In the genomic region with DNA sequence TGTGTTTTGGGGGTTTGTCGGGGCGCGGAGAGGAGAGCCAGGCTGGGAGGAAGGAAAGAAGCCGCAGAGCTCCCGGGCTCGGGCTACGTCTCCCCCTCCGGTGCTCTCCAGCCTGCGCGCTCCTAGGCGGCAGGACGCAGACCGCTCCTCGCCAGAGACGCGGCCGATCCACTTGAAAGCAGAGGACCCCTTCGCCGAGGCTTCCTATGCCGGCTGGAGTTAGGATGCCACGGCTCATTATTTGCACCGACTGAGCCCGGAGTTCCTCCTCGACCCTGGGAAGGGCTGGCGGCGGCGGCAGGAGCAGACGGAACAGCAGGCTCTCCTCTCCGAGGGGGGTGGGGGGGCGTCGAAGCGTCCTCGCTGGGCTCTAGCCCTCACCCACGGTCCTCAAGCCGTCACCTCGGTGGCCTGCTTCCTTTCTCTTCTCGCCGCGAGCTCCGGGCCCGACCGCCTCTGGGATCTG, we compare ENCODE assay signal across 8 mouse cellular contexts. TPM values are rescaled to one million over a fixed set of nuclear protein-coding genes. Genes with fewer than 3 reads are reported as not detected.
A peak's percentile ranks its signal among the peaks of the same experiment; 100 is the strongest.
DNase-seq lines count a peak whose midpoint lies in the region; ATAC-seq and TF ChIP-seq lines count a peak whose summit lies in the region.

No protein-coding gene starts in this region.

- H3K27me3 ChIP-seq in kidney, embryonic 15.5 days, result no peaks in the 10 kb centered on the region
- peaks cover 6% of the 10 kb centered on the region; the same call in 1 of the 2 replicates for H3K27me3 ChIP-seq in forebrain, postnatal 0 days (ENCODE audit: insufficient read depth, low read length)
- H3K27me3 ChIP-seq in liver, embryonic 16.5 days (ENCODE audit: control insufficient read depth, insufficient read depth, low read depth, low read length), result peaks cover 48% of the 10 kb centered on the region
- H3K27me3 ChIP-seq in stomach, embryonic 15.5 days (replicated peaks), result no peaks in the 10 kb centered on the region

- DNase-seq in kidney, adult 11 months, result no peak
- DNase-seq in forebrain, postnatal 0 days, result no peak
- no peak for DNase-seq in adrenal gland, postnatal 25 days
- no peak for DNase-seq in right cerebral cortex, adult 18-20 months

- peaks cover 18% of the 10 kb centered on the region for H3K36me3 ChIP-seq in kidney, embryonic 15.5 days
- no peaks in the 10 kb centered on the region for H3K36me3 ChIP-seq in forebrain, postnatal 0 days (ENCODE audit: insufficient read depth)
- H3K36me3 ChIP-seq in liver, embryonic 16.5 days (ENCODE audit: control insufficient read depth, insufficient read depth), result no peaks in the 10 kb centered on the region
- H3K36me3 ChIP-seq in stomach, embryonic 15.5 days, result no peaks in the 10 kb centered on the region

- WGBS in kidney, embryonic 15.5 days, result under 1% methylated on average over 41 of the region's 42 CpGs
- WGBS in forebrain, postnatal 0 days, result 2% methylated on average over 42 of the region's 42 CpGs
- WGBS in liver, embryonic 16.5 days (ENCODE audit: insufficient replicate concordance), result 0% methylated on average over 42 of the region's 42 CpGs
- WGBS in stomach, embryonic 15.5 days, result under 1% methylated on average over 42 of the region's 42 CpGs

- no peaks in the 10 kb centered on the region for H3K9me3 ChIP-seq in kidney, embryonic 15.5 days (replicated peaks)
- no peaks in the 10 kb centered on the region for H3K9me3 ChIP-seq in forebrain, postnatal 0 days (ENCODE audit: low read length)
- no peaks in the 10 kb centered on the region for H3K9me3 ChIP-seq in liver, embryonic 16.5 days (replicated peaks; ENCODE audit: control insufficient read depth, low read length)
- no peaks in the 10 kb centered on the region for H3K9me3 ChIP-seq in stomach, embryonic 15.5 days

- TF ChIP-seq CTCF in bone marrow macrophage, adult 2 months (IDR thresholded peaks at IDR 0.05; ENCODE audit: low read depth, low read length), result no peak
- TF ChIP-seq CTCF in forebrain, postnatal 0 days (IDR thresholded peaks at IDR 0.05; ENCODE audit: low read depth), result no peak

- peak overlapping the region; percentile 98 for H3K9ac ChIP-seq in kidney, embryonic 15.5 days
- peak overlapping the region; percentile 88 for H3K9ac ChIP-seq in forebrain, postnatal 0 days
- H3K9ac ChIP-seq in liver, embryonic 16.5 days (ENCODE audit: low read depth, low read length), result peak overlapping the region; percentile 75
- peak overlapping the region; percentile 89 for H3K9ac ChIP-seq in stomach, embryonic 15.5 days

- peak overlapping the region; percentile 79 for H3K4me3 ChIP-seq in kidney, embryonic 15.5 days (replicated peaks)
- H3K4me3 ChIP-seq in bone marrow macrophage, adult 2 months (ENCODE audit: insufficient read depth, low read length), result peak overlapping the region; percentile 80
- H3K4me3 ChIP-seq in forebrain, postnatal 0 days (ENCODE audit: low read depth, low read length), result peak overlapping the region; percentile 83
- H3K4me3 ChIP-seq in liver, embryonic 16.5 days (ENCODE audit: low read depth, low read length), result peak overlapping the region; percentile 72
- H3K4me3 ChIP-seq in stomach, embryonic 15.5 days (replicated peaks), result peak overlapping the region; percentile 77

- ATAC-seq in kidney, embryonic 15.5 days (replicated peaks; ENCODE audit: low FRiP score), result peak; percentile 13; the same call in 1 of the 2 replicates
- peak; percentile 5; the same call in 1 of the 2 replicates for ATAC-seq in forebrain, postnatal 0 days
- peak; percentile 25 for ATAC-seq in liver, embryonic 16.5 days (ENCODE audit: low read depth)
- peak; percentile 10; the same call in 1 of the 2 replicates for ATAC-seq in stomach, embryonic 15.5 days (ENCODE audit: insufficient read depth, low FRiP score, low read depth)

- peak overlapping the region; percentile 95 for H3K27ac ChIP-seq in kidney, embryonic 15.5 days
- peak overlapping the region; percentile 86 for H3K27ac ChIP-seq in bone marrow macrophage, adult 2 months (ENCODE audit: insufficient read depth, low read depth, low read length)
- peak overlapping the region; percentile 93 for H3K27ac ChIP-seq in forebrain, postnatal 0 days (ENCODE audit: low read depth, low read length)
- H3K27ac ChIP-seq in liver, embryonic 16.5 days (ENCODE audit: low read length), result peak overlapping the region; percentile 67
- H3K27ac ChIP-seq in stomach, embryonic 15.5 days, result peak overlapping the region; percentile 91

- H3K4me1 ChIP-seq in kidney, embryonic 15.5 days, result peaks cover 69% of the 10 kb centered on the region
- H3K4me1 ChIP-seq in bone marrow macrophage, adult 2 months (ENCODE audit: control insufficient read depth, insufficient read depth, low read length), result peaks cover 43% of the 10 kb centered on the region
- peaks cover 13% of the 10 kb centered on the region for H3K4me1 ChIP-seq in forebrain, postnatal 0 days (ENCODE audit: insufficient read depth)
- peaks cover 63% of the 10 kb centered on the region for H3K4me1 ChIP-seq in liver, embryonic 16.5 days (ENCODE audit: control insufficient read depth, low read depth, low read length)
- peaks cover 61% of the 10 kb centered on the region for H3K4me1 ChIP-seq in stomach, embryonic 15.5 days

- peak overlapping the region; percentile 78 for H3K4me2 ChIP-seq in kidney, embryonic 15.5 days
- H3K4me2 ChIP-seq in forebrain, postnatal 0 days (ENCODE audit: low read depth), result peak overlapping the region; percentile 99
- peak overlapping the region; percentile 95 for H3K4me2 ChIP-seq in liver, embryonic 16.5 days (ENCODE audit: low read depth, low read length)
- peak overlapping the region; percentile 94 for H3K4me2 ChIP-seq in stomach, embryonic 15.5 days

- TF ChIP-seq POLR2A in bone marrow macrophage, adult 2 months (IDR thresholded peaks at IDR 0.05; ENCODE audit: borderline replicate concordance, low read depth, low read length), result no peak

RNA-seq across cellular contexts. Expression of gene Tle3, which starts 0.4 kb away (rescaled TPM):
- polyA plus RNA-seq in kidney, embryonic 15.5 days (2015; fragmentation: Nextera tagmentation; extraction: Ambion mirVana), result 26.1 and 30.9 TPM in 2 replicates
- polyA plus RNA-seq in bone marrow macrophage, adult 2 months (2012; ENCODE audit: insufficient read depth, insufficient read length, missing spikeins), result 39.3 and 41.6 TPM in 2 replicates
- 63.3 and 66.3 TPM in 2 replicates for total RNA-seq in forebrain, postnatal 0 days (2014; rRNA removed)
- polyA plus RNA-seq in forebrain, postnatal 0 days (2015; fragmentation: Nextera tagmentation; extraction: Ambion mirVana), result 16.3 and 21.1 TPM in 2 replicates
- 3.0 and 3.6 TPM in 2 replicates for polyA plus RNA-seq in liver, embryonic 16.5 days (2015; fragmentation: Nextera tagmentation; extraction: Ambion mirVana)
- 24.3 and 25.4 TPM in 2 replicates for polyA plus RNA-seq in stomach, embryonic 15.5 days (2015; fragmentation: Nextera tagmentation; extraction: Ambion mirVana)
- total RNA-seq in adrenal gland, postnatal 25 days (2021), result 137 and 157 TPM in 2 replicates
